Mouse (Mus musculus) limb, embryonic 13.5 days (tissue): ENCODE data around the gene Wipf3. TPM values are rescaled to one million over a fixed set of nuclear protein-coding genes. Genes with fewer than 3 reads are reported as not detected.

Experiments used
- ATAC-seq: fragments of 200-750 bp; cut with Nextera tagmentation; 2 replicates; pipeline ENCODE4 v1.8.0; 2017; ENCODE audit warnings: low read depth, moderate number of reproducible peaks, moderate TSS enrichment; ENCODE audit not compliant: low FRiP score
- H3K27ac ChIP-seq: fragments of 300-500 bp; sonication (generic); 2 replicates; pipeline ENCODE4 v1.5.1; 2015; ENCODE audit warnings: inconsistent platforms, mild to moderate bottlenecking, moderate library complexity
- H3K27me3 ChIP-seq: fragments of 300-500 bp; sonication (generic); 2 replicates; pipeline ENCODE4 v1.6.1; 2015; ENCODE audit warnings: mild to moderate bottlenecking, inconsistent platforms
- H3K36me3 ChIP-seq: fragments of 300-500 bp; sonication (generic); 2 replicates; pipeline ENCODE4 v1.6.1; 2015; ENCODE audit warnings: inconsistent platforms, mild to moderate bottlenecking, moderate library complexity
- H3K4me1 ChIP-seq: fragments of 300-500 bp; sonication (generic); 2 replicates; pipeline ENCODE4 v1.6.1; 2015; ENCODE audit warnings: inconsistent platforms
- H3K4me2 ChIP-seq: fragments of 300-500 bp; sonication (generic); replicated peaks from 2 replicates; pipeline ENCODE4 v1.6.1; 2015; ENCODE audit warnings: inconsistent platforms, mild to moderate bottlenecking, moderate library complexity
- H3K4me3 ChIP-seq: fragments of 300-500 bp; sonication (generic); 2 replicates; pipeline ENCODE4 v1.5.1; 2015; ENCODE audit warnings: moderate library complexity, mild to moderate bottlenecking, inconsistent platforms
- H3K9ac ChIP-seq: fragments of 300-500 bp; sonication (generic); 2 replicates; pipeline ENCODE4 v1.6.1; 2015; ENCODE audit warnings: mild to moderate bottlenecking, inconsistent platforms
- H3K9me3 ChIP-seq: fragments of 300-500 bp; sonication (generic); 2 replicates; pipeline ENCODE4 v1.6.1; 2016; ENCODE audit warnings: inconsistent platforms
- WGBS: fragments of 180-500 bp; shearing (Covaris S2); methylation state at CpG from one replicate; pipeline ENCODE4 v1.1.7; 2015; 5-methylcytosine and 5-hydroxymethylcytosine counted together
- polyA plus RNA-seq: library from polyadenylated mRNA; unstranded; fragments of >200 nt; fragmentation: Nextera tagmentation; extraction: Ambion mirVana; gene quantifications from 2 replicates; pipeline ENCODE4 v1.2.1, GENCODE M21; 2015

Gene Wipf3
- polyA plus RNA-seq, 1 experiment from 2014 or later = 2.1 TPM

DNA sequence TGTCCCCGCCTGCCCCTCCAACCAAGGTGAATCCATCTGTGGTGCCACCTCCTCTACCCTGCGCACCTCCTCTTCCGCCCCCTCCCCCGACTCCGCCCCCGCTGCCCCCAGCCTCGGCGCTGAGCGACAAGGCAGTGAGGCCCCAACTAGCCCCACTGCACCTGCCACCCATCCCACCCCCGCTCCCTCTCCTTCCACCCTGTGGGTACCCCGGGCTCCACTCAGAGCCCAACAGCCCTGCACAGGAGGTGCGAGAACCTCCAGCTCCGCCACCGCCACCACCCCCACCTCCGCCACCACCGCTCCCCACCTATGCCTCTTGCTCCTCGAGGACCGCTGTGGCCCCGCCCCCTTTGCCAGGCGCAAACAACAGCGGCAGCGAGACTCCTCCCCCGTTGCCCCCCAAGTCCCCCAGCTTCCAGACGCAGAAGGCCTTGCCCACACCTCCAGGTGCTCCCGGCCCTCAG, 56.1 kb downstream of the Wipf3 start:
- Histone ChIP-seq H3K27ac (no peak overlapping the region), H3K36me3 (no peaks in the 10 kb centered on the region), H3K4me3 (peak overlapping the region; percentile 37), H3K9ac (peak overlapping the region; percentile 50; the same call in 1 of the 2 replicates), H3K9me3 (no peaks in the 10 kb centered on the region), H3K4me1 (peaks cover 10% of the 10 kb centered on the region), H3K27me3 (peaks cover 55% of the 10 kb centered on the region), H3K4me2 (peak overlapping the region; percentile 69)
- no peak for ATAC-seq
- 3% methylated on average over 23 of the region's 25 CpGs for WGBS

DNA sequence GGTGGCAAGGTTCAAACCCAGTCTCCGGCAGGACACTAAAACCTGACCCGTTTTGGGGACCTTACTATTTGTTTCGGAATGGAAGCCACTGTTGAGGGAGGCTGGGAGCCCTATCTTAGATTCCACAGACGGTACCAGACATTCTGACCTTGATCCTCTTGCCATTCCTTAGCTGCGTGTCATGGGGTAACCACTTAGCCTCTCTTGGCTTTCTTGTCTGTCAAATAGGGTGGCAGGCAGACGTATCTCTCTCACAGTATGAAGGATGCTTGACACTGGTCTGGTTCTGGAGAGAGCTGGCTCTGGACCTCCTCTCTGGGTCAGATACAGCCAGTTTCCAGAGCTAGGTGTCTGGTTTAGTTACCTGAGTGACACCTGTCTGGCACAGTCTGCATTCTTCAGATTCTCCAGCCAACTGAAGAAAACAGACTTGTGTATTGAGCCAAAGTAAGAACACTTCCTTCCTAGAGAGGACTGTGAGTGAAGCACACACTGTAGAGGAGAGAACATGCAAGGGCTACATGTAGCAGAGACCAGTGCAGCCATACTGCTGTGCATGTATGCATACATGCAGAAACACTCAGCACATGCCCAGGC, 56.7 kb downstream of the Wipf3 start:
- H3K9ac ChIP-seq = peak overlapping the region; percentile 50; the same call in 1 of the 2 replicates

GRCm38 (mm10) chr6:54491074-54491473, 61.7 kb downstream of the Wipf3 start:
- no peak overlapping the region for H3K27ac ChIP-seq
- 35% methylated on average over 7 of the region's 7 CpGs for WGBS
- no peak for ATAC-seq
- H3K36me3 ChIP-seq = no peaks in the 10 kb centered on the region
- no peak overlapping the region for H3K4me2 ChIP-seq
- H3K9me3 ChIP-seq = no peaks in the 10 kb centered on the region
- no peak overlapping the region for H3K9ac ChIP-seq
- no peak overlapping the region for H3K4me3 ChIP-seq
- H3K27me3 ChIP-seq = peaks cover 44% of the 10 kb centered on the region
- peaks cover 12% of the 10 kb centered on the region for H3K4me1 ChIP-seq

More for the DNA sequence above, 56.7 kb downstream of the Wipf3 start:
- H3K4me1 ChIP-seq = peaks cover 10% of the 10 kb centered on the region
- peaks cover 55% of the 10 kb centered on the region for H3K27me3 ChIP-seq
- no peaks in the 10 kb centered on the region for H3K9me3 ChIP-seq
- no peaks in the 10 kb centered on the region for H3K36me3 ChIP-seq
- ATAC-seq = no peak; the same call in 1 of the 2 replicates
- 18% methylated on average over 6 of the region's 6 CpGs for WGBS
- no peak overlapping the region for H3K27ac ChIP-seq
- H3K4me3 ChIP-seq = peak overlapping the region; percentile 37
- H3K4me2 ChIP-seq = peak overlapping the region; percentile 69

- H3K9me3 ChIP-seq = no peaks in the 10 kb centered on the region
- H3K36me3 ChIP-seq = no peaks in the 10 kb centered on the region
- H3K27ac ChIP-seq = no peak overlapping the region
- peak; percentile 79; the same call in 1 of the 2 replicates for ATAC-seq
- H3K27me3 ChIP-seq = peaks cover 26% of the 10 kb centered on the region
- H3K4me3 ChIP-seq = no peak overlapping the region
- no peak overlapping the region for H3K9ac ChIP-seq
- H3K4me2 ChIP-seq = no peak overlapping the region
- peaks cover 12% of the 10 kb centered on the region for H3K4me1 ChIP-seq
Observed at GRCm38 (mm10) chr6:54494097-54494496, 64.7 kb downstream of the Wipf3 start.

- Histone ChIP-seq H3K4me2 (no peak overlapping the region), H3K4me3 (no peak overlapping the region), H3K9ac (no peak overlapping the region), H3K27me3 (peaks cover 21% of the 10 kb centered on the region; the same call in 1 of the 2 replicates), H3K27ac (no peak overlapping the region), H3K9me3 (no peaks in the 10 kb centered on the region; the same call in 1 of the 2 replicates), H3K36me3 (no peaks in the 10 kb centered on the region), H3K4me1 (peaks cover 12% of the 10 kb centered on the region)
- WGBS = 71% methylated on average over 11 of the region's 11 CpGs
- ATAC-seq = no peak
Observed at GRCm38 (mm10) chr6:54494612-54495398, 65.4 kb downstream of the Wipf3 start.

GRCm38 (mm10) chr6:54496214-54496613, 66.8 kb downstream of the Wipf3 start:
- Histone ChIP-seq H3K27ac (no peak overlapping the region), H3K9ac (no peak overlapping the region), H3K9me3 (no peaks in the 10 kb centered on the region; the same call in 1 of the 2 replicates), H3K36me3 (no peaks in the 10 kb centered on the region), H3K4me2 (no peak overlapping the region), H3K4me3 (no peak overlapping the region), H3K4me1 (peaks cover 12% of the 10 kb centered on the region), H3K27me3 (peaks cover 20% of the 10 kb centered on the region; the same call in 1 of the 2 replicates)
- ATAC-seq = no peak
- WGBS = 74% methylated on average over 7 of the region's 7 CpGs

GRCm38 (mm10) chr6:54502661-54503115, 73.3 kb downstream of the Wipf3 start:
- Histone ChIP-seq H3K36me3 (peaks cover 3% of the 10 kb centered on the region; the same call in 1 of the 2 replicates), H3K4me3 (no peak overlapping the region), H3K9ac (no peak overlapping the region), H3K9me3 (no peaks in the 10 kb centered on the region; the same call in 1 of the 2 replicates), H3K27me3 (peaks cover 6% of the 10 kb centered on the region; the same call in 1 of the 2 replicates), H3K27ac (no peak overlapping the region), H3K4me1 (peaks cover 7% of the 10 kb centered on the region), H3K4me2 (no peak overlapping the region)
- no peak for ATAC-seq
- WGBS = 53% methylated on average over 6 of the region's 6 CpGs

DNA sequence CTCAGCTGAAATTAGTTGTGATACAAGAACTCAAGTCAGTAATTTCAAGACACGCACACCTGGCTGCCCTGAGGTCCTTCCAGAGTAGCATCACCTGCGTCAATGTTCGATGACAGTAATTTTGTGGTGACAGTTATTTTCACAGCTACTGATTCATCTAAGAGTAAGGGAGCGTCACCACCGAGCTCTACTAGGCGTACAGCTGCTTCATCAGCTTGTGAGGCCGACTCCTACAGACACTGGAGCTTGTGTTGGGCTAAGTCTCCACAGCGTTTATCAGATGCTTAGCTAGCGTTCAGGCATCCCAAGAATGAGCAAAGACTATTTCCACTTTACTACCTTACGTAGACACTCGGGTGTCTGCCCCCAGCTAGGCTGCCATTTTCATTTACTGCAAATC, 76.9 kb downstream of the Wipf3 start:
- Histone ChIP-seq H3K9me3 (no peaks in the 10 kb centered on the region; the same call in 1 of the 2 replicates), H3K4me1 (peaks cover 23% of the 10 kb centered on the region), H3K9ac (no peak overlapping the region), H3K27me3 (peaks cover 3% of the 10 kb centered on the region; the same call in 1 of the 2 replicates), H3K4me2 (no peak overlapping the region), H3K36me3 (peaks cover 3% of the 10 kb centered on the region; the same call in 1 of the 2 replicates), H3K27ac (no peak overlapping the region), H3K4me3 (no peak overlapping the region)
- ATAC-seq = no peak
- WGBS = 79% methylated on average over 11 of the region's 11 CpGs

DNA sequence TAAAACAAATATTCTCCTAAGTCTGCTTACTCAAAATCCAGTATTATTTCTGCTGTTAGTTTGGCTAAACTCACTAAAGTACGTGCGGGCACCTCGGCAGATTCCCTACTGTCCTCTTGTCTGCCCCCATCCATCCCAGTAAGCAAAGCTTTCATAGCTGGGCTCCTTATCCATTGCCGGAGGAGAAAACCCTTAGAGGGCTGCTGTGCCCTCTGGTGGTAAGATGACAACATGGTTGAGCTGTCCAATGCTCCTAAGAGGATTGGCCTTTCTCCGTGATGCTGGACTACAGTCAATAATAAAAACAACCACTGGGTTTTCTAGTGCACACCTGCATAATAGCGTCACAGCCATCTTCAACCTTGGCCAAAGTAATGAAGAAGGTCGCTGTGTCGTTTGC, 77.6 kb downstream of the Wipf3 start:
- Histone ChIP-seq H3K4me3 (no peak overlapping the region), H3K4me1 (peaks cover 20% of the 10 kb centered on the region), H3K9ac (no peak overlapping the region), H3K4me2 (no peak overlapping the region), H3K27me3 (peaks cover 3% of the 10 kb centered on the region; the same call in 1 of the 2 replicates), H3K9me3 (no peaks in the 10 kb centered on the region), H3K27ac (no peak overlapping the region), H3K36me3 (peaks cover under 1% of the 10 kb centered on the region; the same call in 1 of the 2 replicates)
- 46% methylated on average over 8 of the region's 8 CpGs for WGBS
- ATAC-seq = no peak

DNA sequence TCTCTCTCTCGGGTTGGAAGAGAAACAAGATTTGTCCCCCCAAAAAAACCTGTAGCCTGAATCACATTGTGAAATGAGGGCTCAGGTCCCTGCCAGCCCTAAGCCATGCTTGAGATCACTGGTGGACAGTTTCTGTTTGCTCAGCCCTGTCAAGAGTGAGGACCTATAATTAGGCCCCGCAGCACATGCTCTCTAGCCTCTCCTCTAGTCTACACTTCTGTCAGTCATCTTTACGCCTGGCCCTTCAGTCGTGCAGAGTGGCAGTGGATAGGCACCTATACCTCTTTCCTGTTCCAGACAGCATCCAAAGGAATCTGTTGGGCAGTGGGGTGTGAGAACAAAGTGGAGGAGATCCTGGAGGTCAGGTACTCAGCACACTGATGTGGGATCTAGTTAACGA, 78.4 kb downstream of the Wipf3 start:
- no peaks in the 10 kb centered on the region for H3K9me3 ChIP-seq
- no peak overlapping the region for H3K4me2 ChIP-seq
- WGBS = 62% methylated on average over 5 of the region's 5 CpGs
- no peaks in the 10 kb centered on the region for H3K36me3 ChIP-seq
- H3K4me1 ChIP-seq = peaks cover 20% of the 10 kb centered on the region
- H3K4me3 ChIP-seq = no peak overlapping the region
- H3K9ac ChIP-seq = peak overlapping the region; percentile 8; the same call in 1 of the 2 replicates
- no peak for ATAC-seq
- no peaks in the 10 kb centered on the region; the same call in 1 of the 2 replicates for H3K27me3 ChIP-seq
- H3K27ac ChIP-seq = peak overlapping the region; percentile 11; the same call in 1 of the 2 replicates

DNA sequence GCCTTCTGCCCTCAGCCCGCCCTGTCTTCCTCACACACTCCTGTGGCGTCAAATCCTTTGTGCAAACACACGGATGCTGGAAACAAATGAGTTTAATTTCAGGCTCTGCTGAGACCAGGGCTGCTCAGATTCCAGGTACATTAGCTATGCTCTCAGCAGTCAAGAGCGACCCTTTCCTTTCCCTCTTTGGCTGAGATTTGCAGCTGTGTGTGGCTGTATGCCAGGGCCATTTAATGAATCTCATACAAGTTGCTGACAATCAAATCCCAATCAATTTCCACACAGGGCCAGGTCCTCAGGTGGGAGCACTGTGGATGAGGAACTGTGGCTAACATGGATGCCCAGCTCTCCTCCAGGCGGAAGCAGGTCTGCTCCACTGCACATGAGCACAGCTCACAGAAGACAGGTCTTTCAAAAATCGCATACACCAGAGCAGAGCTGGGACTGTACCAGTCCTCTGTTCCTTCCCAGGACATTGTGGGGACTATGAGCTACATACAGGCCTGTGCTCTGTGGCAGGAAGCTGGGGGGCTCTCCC, 78.9 kb downstream of the Wipf3 start:
- no peak overlapping the region for H3K4me3 ChIP-seq
- peak overlapping the region; percentile 8; the same call in 1 of the 2 replicates for H3K9ac ChIP-seq
- peak overlapping the region; percentile 45; the same call in 1 of the 2 replicates for H3K27ac ChIP-seq
- H3K4me2 ChIP-seq = no peak overlapping the region
- 37% methylated on average over 6 of the region's 6 CpGs for WGBS
- no peaks in the 10 kb centered on the region for H3K36me3 ChIP-seq
- H3K4me1 ChIP-seq = peaks cover 18% of the 10 kb centered on the region
- peak; percentile 52 for ATAC-seq
- H3K27me3 ChIP-seq = no peaks in the 10 kb centered on the region; the same call in 1 of the 2 replicates
- no peaks in the 10 kb centered on the region for H3K9me3 ChIP-seq

- Histone ChIP-seq H3K9ac (no peak overlapping the region), H3K9me3 (no peaks in the 10 kb centered on the region), H3K4me1 (peaks cover 18% of the 10 kb centered on the region), H3K4me2 (no peak overlapping the region), H3K4me3 (no peak overlapping the region), H3K27ac (no peak overlapping the region), H3K36me3 (no peaks in the 10 kb centered on the region), H3K27me3 (peaks cover 3% of the 10 kb centered on the region; the same call in 1 of the 2 replicates)
- WGBS = 91% methylated on average over 13 of the region's 13 CpGs
- ATAC-seq = no peak
Observed at GRCm38 (mm10) chr6:54509264-54509663, 79.9 kb downstream of the Wipf3 start.
